Mouse (Mus musculus) myocyte (in vitro differentiated cells): ENCODE data around the gene Gm4894.

Experiments used
- CEBPB ChIP-seq: IDR thresholded peaks from 2 replicates; pipeline ENCODE4 v1.6.1; 2011; ENCODE audit warnings: mild to moderate bottlenecking, moderate library complexity; ENCODE audit not compliant: poor library complexity, insufficient read depth, severe bottlenecking
- E2F4 ChIP-seq: IDR thresholded peaks from one replicate; pipeline ENCODE4 v1.6.1; 2011; ENCODE audit warnings: mild to moderate bottlenecking, control low read depth, moderate library complexity; ENCODE audit not compliant: insufficient read depth
- MAX ChIP-seq: IDR thresholded peaks from one replicate; pipeline ENCODE4 v1.6.1; 2011; ENCODE audit warnings: low read depth, mild to moderate bottlenecking, control low read depth
- MYOD1 ChIP-seq, 3 experiments: IDR thresholded peaks; one replicate each; pipeline ENCODE4 v1.6.1; 2011; ENCODE audit warnings: control low read depth in 2 of 3, low read depth in 2 of 3, mild to moderate bottlenecking in 2 of 3, moderate library complexity in 1 of 3; ENCODE audit not compliant: insufficient read length in 2 of 3, control insufficient read depth in 1 of 3
- MYOG ChIP-seq, 3 experiments: IDR thresholded peaks; one replicate each; pipeline ENCODE4 v1.6.1; 2011; ENCODE audit warnings: control low read depth in 2 of 3, low read depth in 2 of 3, mild to moderate bottlenecking in 2 of 3; ENCODE audit not compliant: insufficient read length in 2 of 3, control insufficient read depth in 1 of 3, insufficient read depth in 1 of 3
- POLR2A ChIP-seq: IDR thresholded peaks from one replicate; pipeline ENCODE4 v1.6.1; 2011; ENCODE audit warnings: low read depth, mild to moderate bottlenecking, control low read depth, moderate library complexity; ENCODE audit not compliant: insufficient read length
- POLR2AphosphoS2 ChIP-seq: IDR thresholded peaks from one replicate; pipeline ENCODE4 v1.6.1; 2011; ENCODE audit warnings: low read depth, control low read depth; ENCODE audit not compliant: insufficient read length
- REST ChIP-seq: IDR thresholded peaks from one replicate; pipeline ENCODE4 v1.6.1; 2011; ENCODE audit warnings: mild to moderate bottlenecking, control low read depth, moderate library complexity; ENCODE audit not compliant: insufficient read depth, insufficient read length
- SRF ChIP-seq: IDR thresholded peaks from one replicate; pipeline ENCODE4 v1.6.1; 2011; ENCODE audit warnings: low read depth; ENCODE audit not compliant: control insufficient read depth, insufficient read length
- TCF12 ChIP-seq: IDR thresholded peaks from one replicate; pipeline ENCODE4 v1.6.1; 2011; ENCODE audit warnings: mild to moderate bottlenecking, control low read depth; ENCODE audit not compliant: poor library complexity, insufficient read depth, severe bottlenecking
- TCF3 ChIP-seq: IDR thresholded peaks from one replicate; pipeline ENCODE4 v1.6.1; 2011; ENCODE audit warnings: low read depth, control low read depth; ENCODE audit not compliant: insufficient read length
- USF1 ChIP-seq: IDR thresholded peaks from one replicate; pipeline ENCODE4 v1.6.1; 2011; ENCODE audit warnings: low read depth, mild to moderate bottlenecking, control low read depth, moderate library complexity

DNA sequence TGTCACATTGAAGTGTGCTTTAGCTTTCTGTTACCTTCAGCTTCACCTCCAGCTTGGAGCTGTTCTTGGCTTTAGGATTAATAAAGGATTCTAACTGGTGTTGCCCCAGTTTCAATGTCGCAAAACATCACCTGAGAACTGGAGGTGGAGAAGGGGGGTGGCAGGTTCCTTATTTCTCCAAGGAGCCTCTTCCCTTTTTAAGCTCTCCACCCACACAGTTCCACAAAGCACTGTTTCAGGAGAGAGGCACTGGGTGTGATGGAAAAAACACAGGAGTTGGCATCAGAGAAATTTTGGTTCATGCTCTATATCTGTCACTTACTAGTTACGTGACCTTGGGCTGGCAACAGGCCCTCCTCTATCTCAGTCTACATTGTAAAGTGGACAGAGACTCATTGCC lies 21.3 kb upstream of the Gm4894 start:
- TF ChIP-seq POLR2A = no peak
- no peak for TF ChIP-seq MYOD1 (IDR thresholded peaks at IDR 0.05; ENCODE audit: control insufficient read depth in 1 of 3, insufficient read length in 2 of 3, low read depth in 2 of 3)
- no peak for TF ChIP-seq MYOG (IDR thresholded peaks at IDR 0.05; ENCODE audit: control insufficient read depth in 1 of 3, insufficient read depth in 1 of 3, insufficient read length in 2 of 3, low read depth in 2 of 3)
- no peak for TF ChIP-seq USF1
- TF ChIP-seq E2F4 = no peak
- no peak for TF ChIP-seq CEBPB
- no peak for TF ChIP-seq TCF12
- TF ChIP-seq MAX = no peak
- no peak for TF ChIP-seq TCF3
- TF ChIP-seq SRF = no peak
- no peak for TF ChIP-seq POLR2AphosphoS2
- no peak for TF ChIP-seq REST
